Mouse (Mus musculus) ovary, postnatal 14 days (tissue): ENCODE results near the gene Ccdc60.
A peak's percentile ranks its signal among the peaks of the same experiment; 100 is the strongest.
"Not testable (repeated sequence)": the region's sequence is repeated elsewhere in the genome, so short reads cannot be mapped to it uniquely, and the experiment has no call there.

Experiments
- DNase-seq: peaks from one replicate; pipeline ENCODE4 v3.0.0; 2022; ENCODE audit warnings: low spot score

Ccdc60 gene

DNA sequence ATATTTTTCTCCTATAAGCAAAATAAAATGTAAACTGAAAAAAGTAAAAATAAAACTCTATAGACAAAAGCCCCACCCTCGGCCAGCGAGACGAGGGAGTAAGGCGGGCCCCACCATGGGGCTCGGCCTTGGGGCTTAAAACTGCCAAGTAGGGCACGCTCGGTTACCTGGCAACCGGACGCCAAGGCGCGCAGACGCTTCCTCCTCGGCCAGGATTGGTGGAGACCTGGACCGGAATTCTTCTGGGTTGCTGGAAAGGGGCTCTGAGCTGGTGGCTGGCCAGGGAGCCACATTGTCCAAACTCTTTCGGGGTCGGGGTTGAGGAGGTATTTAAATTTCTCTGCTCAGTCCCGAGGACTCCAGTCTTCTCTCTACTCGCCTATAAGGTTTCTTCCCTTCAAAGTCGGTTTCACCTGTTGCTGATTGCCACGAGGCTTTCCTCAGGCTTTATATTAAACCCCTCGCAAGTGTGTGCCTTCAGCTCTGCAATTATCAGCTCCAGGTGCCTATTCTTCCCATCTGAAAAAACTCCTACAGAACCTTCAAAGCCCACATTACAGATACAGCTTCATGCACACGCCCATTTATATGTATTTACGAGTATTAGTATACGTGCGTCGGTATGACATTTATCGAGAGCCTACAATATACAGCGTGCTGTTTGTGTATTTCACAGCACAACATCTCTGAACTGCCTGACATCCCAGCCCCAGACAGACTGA lies at the start of gene Ccdc60:
TSS of gene Ccdc60 (minus strand) at position 137 of the 722 bp plus-strand sequence.
- DNase-seq = peak; percentile 29

DNA sequence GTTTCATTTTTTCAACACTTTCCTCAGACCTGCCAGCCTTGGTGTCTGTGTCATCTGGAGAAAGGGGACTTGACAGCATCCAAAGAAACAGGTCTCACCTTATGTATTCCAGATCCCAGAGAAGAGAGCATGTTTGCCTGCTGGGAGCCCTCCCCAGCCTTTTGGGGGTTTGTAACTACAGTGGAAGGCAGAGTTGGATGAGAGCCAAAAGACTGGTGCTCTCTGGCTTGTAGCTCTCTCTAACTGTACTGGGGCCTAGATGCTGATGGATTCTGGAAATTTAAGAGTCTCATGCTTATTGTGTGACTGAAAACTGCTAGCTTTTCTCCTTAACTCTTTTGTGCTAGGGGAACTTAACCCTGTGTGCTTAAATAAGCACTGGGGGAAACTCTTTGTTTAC lies 47.4 kb upstream of the Ccdc60 start:
- DNase-seq = no peak

- no peak for DNase-seq
These were observed 40.1 kb upstream of the Ccdc60 start for GRCm38 (mm10) chr5:116328911-116329310.

- no peak for DNase-seq
These were observed 34.6 kb upstream of the Ccdc60 start for GRCm38 (mm10) chr5:116323401-116323800.

GRCm38 (mm10) chr5:116322365-116323027 lies 33.7 kb upstream of the Ccdc60 start:
- no peak for DNase-seq

- DNase-seq = no peak
These were observed 24.9 kb upstream of the Ccdc60 start for GRCm38 (mm10) chr5:116313711-116314110.

- DNase-seq = no peak
These were observed 23.4 kb upstream of the Ccdc60 start for GRCm38 (mm10) chr5:116312111-116312737.

DNA sequence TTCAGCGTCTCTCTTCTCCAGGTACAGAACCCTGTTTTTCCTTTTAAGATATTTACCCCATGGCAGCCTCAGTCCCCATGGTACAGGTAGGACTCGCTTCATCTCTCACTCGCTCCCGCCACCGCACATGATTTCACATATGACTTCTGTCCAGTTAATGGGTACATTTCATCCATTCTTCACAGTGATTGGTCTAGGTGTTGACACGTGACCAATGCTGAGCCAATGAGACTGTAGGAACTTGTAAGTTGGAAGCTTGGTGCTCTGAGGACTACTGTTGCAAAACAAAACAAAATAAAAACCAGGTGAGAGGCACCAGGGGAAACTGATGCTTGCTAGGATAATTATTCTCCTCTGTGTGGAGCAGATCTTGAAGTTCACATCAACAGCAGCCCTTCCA lies 22.9 kb upstream of the Ccdc60 start:
- DNase-seq = no peak

DNA sequence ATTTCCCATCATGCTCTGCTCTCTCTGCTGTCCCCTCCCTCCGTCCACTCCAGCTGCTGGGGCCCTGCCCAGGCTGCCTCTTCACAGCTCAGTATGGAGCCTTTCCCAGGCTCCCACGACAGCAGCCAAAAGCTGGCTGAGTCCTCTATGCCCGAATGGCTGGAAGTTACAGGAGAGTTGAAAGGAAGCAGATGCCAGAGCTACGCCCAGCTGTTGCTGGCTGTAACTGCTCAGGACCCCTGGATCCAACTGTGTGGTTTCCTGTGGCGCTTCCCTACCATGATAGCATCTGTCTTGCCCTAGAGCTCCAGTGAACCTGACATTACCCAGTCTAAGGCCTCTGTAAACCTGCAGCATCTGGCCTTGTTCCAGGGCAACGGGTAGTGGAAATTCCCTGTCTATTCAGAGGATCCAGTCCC lies 20.6 kb upstream of the Ccdc60 start:
- DNase-seq = peak; percentile 7

GRCm38 (mm10) chr5:116305557-116305956 lies 16.8 kb upstream of the Ccdc60 start:
- DNase-seq = no peak

DNA sequence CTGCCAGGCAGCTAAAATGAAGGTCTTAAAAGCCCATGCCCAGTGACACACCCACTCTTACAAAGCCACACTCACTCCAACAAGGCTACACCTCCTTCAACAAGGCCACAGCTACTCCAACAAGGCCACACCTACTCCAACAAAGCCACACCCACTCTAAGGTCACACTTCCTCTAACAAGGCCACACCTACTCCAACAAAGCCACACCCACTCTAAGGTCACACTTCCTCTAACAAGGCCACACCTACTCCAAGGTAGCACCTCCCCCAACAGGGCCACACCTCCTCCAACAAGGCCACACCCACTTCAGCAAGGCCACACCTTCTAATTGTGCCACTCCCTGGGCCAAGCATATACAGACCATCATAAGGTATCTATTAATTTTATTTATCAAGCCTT lies 16.4 kb upstream of the Ccdc60 start:
- DNase-seq = not testable (repeated sequence)

GRCm38 (mm10) chr5:116300984-116301383 lies 12.2 kb upstream of the Ccdc60 start:
- no peak for DNase-seq

- DNase-seq = no peak
These were observed 4.7 kb upstream of the Ccdc60 start for GRCm38 (mm10) chr5:116293501-116293900.

DNA sequence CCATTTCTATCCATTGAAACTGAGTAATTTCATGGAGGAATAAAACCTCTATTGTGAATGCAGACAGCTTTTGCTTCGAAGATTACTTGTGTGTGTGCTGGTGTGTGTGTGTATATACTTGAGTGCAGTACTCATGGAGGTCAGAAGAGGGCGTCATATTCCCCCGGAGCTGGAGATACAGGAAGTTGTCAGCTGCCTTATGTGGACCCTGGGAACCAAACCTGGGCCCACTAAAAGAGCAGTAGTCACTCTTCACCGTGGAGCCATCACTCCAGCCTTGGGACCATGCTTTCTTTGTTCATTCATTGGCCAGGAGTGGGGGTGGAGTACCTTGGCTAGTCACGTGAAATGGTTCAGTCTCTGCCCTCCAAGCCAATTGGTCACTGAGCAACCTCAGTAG lies 1.8 kb upstream of the Ccdc60 start:
- no peak for DNase-seq

DNA sequence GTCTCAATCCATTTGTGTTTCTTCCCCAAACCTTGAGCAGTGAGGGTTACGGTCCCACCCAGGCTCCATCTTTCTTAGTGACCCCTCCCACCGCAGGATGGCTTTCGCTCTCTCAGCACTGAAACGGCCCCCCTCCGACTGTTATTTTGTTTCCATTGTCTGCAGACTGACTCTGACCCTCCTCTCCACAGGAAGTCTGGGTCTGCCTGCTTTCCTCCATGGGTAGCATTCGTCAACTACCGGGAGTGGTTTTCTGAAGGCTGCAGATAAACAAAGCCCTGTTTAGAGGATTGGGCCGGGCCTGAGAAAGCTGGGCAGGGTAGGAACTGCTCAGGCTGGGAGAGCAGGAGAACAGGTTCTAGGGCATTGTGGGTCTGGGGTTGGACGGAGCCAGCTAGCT lies 1.1 kb upstream of the Ccdc60 start:
- DNase-seq = no peak

DNA sequence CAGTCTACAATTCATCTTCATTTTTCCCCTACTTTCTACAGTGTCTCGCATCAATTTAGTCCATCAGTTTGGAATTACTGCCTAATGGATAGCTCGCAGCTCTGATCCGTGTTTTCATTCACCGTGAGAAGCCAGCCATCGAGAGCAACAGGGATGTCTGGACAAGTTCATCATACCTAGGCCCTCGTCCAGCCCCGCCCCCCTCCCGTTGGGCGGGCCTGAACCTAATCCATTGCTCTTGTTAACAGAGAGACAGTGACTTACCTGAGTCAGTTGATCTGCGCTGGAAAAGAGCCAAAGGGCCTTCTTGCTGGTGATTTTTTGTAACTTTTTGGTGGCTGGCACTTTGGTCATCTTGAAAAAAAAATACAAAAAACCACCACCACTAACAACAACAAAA lies 602 bp downstream of the Ccdc60 start:
- DNase-seq = no peak

DNA sequence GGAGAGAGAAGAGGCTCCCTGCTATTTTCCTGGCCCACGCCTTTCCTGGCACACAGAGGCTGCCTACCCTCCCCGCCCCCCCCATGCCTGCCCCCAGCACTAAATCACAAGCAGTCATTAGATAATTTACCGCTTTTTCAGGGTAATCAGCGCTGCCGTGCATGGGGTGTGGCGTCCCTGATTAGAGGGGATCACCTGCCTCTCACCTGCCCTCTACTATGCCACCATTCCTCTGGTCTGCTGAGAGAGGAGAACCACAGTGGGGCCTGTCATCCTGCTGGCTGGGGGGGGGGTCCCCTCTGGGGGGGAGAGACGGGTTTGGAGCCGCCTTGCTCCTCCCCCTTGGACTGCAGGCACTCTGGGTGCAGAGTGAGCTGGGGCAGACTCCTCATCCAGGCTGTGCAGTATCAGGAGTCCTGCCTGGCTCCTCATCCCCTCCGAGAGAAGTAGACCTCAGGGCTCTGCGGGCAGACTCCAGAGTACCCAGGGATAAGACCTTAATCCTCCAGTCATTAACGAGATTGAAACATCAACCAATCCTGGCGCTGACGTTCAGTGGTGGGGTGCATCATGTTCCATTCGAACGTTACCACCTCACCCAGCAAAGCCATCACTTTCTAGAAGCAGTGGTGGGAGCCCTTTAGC lies 3.1 kb downstream of the Ccdc60 start:
- no peak for DNase-seq

GRCm38 (mm10) chr5:116280518-116280917 lies 8.3 kb downstream of the Ccdc60 start:
- DNase-seq = no peak

DNA sequence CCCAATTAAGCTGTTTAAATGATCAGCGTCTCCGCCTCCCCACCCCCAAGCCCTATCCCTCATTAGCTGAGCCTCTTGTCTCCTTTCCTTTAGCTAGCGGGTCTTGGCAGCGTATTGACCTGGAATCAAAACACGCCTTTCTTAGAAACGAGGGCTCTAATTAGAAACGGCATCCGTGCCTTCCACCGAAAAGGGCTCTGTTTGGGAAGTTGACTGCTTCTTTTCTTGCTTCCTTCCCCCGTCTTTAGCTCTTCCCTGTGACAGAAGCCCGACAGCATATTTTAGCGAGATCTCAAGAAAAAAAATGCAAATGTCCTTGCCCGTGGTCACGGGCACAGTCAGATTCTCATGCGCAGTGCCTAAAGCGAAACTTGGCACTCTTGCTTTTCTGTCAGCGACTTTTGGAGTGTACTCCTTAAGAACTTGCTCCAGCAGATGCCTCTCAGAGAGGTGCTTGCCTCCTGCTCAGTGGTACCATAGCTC lies 10.3 kb downstream of the Ccdc60 start:
- DNase-seq = no peak

DNA sequence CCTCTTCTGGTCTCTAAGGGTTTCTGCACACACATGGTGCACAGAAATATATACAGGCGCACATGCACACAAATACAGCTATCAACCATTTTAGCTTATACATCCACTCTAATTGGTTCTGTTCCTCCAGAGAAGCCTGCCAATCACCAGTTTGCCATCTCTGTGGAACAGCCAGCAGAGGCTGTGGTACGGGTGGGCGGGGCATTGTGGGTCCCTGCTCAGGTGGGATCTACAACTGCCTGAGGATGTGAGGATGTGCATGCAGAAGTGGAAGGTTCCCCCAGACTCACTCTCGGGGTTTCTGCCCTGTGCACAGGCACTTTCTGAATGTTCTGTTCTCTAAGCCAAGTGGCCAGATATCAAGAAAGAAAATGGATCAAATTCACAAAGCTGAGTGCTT lies 10.8 kb downstream of the Ccdc60 start:
- DNase-seq = no peak

- DNase-seq = no peak
These were observed 14.0 kb downstream of the Ccdc60 start for GRCm38 (mm10) chr5:116274818-116275217.

- no peak for DNase-seq
These were observed 14.4 kb downstream of the Ccdc60 start for GRCm38 (mm10) chr5:116274365-116274764.
